Mouse (Mus musculus) CD4-positive helper T cell, adult 2 months (primary cell): ENCODE measurements around the gene Tnfrsf1b.

Source experiments
- DNase-seq: peaks from one replicate; pipeline ENCODE4 v3.0.0-alpha.2; 2012; ENCODE audit warnings: low read depth, missing footprints, low spot score

The Tnfrsf1b gene

GRCm38 (mm10) chr4:145257751-145258434 is 11.2 kb upstream of the Tnfrsf1b start:
- no peak for DNase-seq

- no peak for DNase-seq
Observed at GRCm38 (mm10) chr4:145256144-145256543, 9.5 kb upstream of the Tnfrsf1b start.

- peak; percentile 93 for DNase-seq
Observed at GRCm38 (mm10) chr4:145254418-145254817, 7.7 kb upstream of the Tnfrsf1b start.

- DNase-seq: no peak
Observed at GRCm38 (mm10) chr4:145252611-145253010, 5.9 kb upstream of the Tnfrsf1b start.

GRCm38 (mm10) chr4:145251546-145251945 is 4.9 kb upstream of the Tnfrsf1b start:
- DNase-seq: no peak

- DNase-seq: peak; percentile 77
Observed at GRCm38 (mm10) chr4:145250002-145250401, 3.3 kb upstream of the Tnfrsf1b start.

- peak; percentile 15 for DNase-seq
Observed at GRCm38 (mm10) chr4:145247556-145247955, 886 bp upstream of the Tnfrsf1b start.

- no peak for DNase-seq
Observed at GRCm38 (mm10) chr4:145245581-145245980, 1.1 kb downstream of the Tnfrsf1b start.

GRCm38 (mm10) chr4:145244676-145245075 is 2.0 kb downstream of the Tnfrsf1b start:
- DNase-seq: no peak

GRCm38 (mm10) chr4:145242719-145243350 is 3.8 kb downstream of the Tnfrsf1b start:
- peak; percentile 40 for DNase-seq

- peak; percentile 88 for DNase-seq
Observed at GRCm38 (mm10) chr4:145240723-145241231, 5.9 kb downstream of the Tnfrsf1b start.

GRCm38 (mm10) chr4:145239049-145239830 is 7.4 kb downstream of the Tnfrsf1b start:
- DNase-seq: no peak

- peak; percentile 93 for DNase-seq
Observed at GRCm38 (mm10) chr4:145236027-145236426, 10.6 kb downstream of the Tnfrsf1b start.

GRCm38 (mm10) chr4:145233487-145234228 is 13.0 kb downstream of the Tnfrsf1b start:
- DNase-seq: no peak

- DNase-seq: no peak
Observed at GRCm38 (mm10) chr4:145231732-145232131, 14.9 kb downstream of the Tnfrsf1b start.

- DNase-seq: no peak
Observed at GRCm38 (mm10) chr4:145230647-145231046, 16.0 kb downstream of the Tnfrsf1b start.

- peak; percentile 63 for DNase-seq
Observed at GRCm38 (mm10) chr4:145229524-145230163, 17.0 kb downstream of the Tnfrsf1b start.

- DNase-seq: peak; percentile 74
Observed at GRCm38 (mm10) chr4:145229051-145229450, 17.6 kb downstream of the Tnfrsf1b start.

GRCm38 (mm10) chr4:145224613-145225012 is 22.1 kb downstream of the Tnfrsf1b start:
- no peak for DNase-seq

GRCm38 (mm10) chr4:145222064-145222463 is 24.6 kb downstream of the Tnfrsf1b start:
- peak; percentile 51 for DNase-seq

- DNase-seq: peak; percentile 57
Observed at GRCm38 (mm10) chr4:145221379-145221778, 25.3 kb downstream of the Tnfrsf1b start.
